Mouse (Mus musculus) liver, embryonic 15.5 days (tissue): ENCODE measurements around the gene Rasl11b. TPM values are rescaled to one million over a fixed set of nuclear protein-coding genes. Genes with fewer than 3 reads are reported as not detected.

Experiments
- ATAC-seq: fragments of 200-750 bp; cut with Nextera tagmentation; 2 replicates; pipeline ENCODE4 v1.8.0; 2017; ENCODE audit warnings: moderate number of reproducible peaks, mild to moderate bottlenecking, moderate library complexity; ENCODE audit not compliant: insufficient read depth
- H3K27ac ChIP-seq: fragments of 300-500 bp; sonication (generic); replicated peaks from 2 replicates; pipeline ENCODE4 v1.5.1; 2015; ENCODE audit warnings: mild to moderate bottlenecking, inconsistent platforms
- H3K27me3 ChIP-seq: fragments of 300-500 bp; sonication (generic); 2 replicates; pipeline ENCODE4 v1.6.1; 2015; ENCODE audit warnings: mild to moderate bottlenecking, inconsistent platforms
- H3K36me3 ChIP-seq: fragments of 300-500 bp; sonication (generic); replicated peaks from 2 replicates; pipeline ENCODE4 v1.6.1; 2015; ENCODE audit warnings: moderate library complexity, mild to moderate bottlenecking, inconsistent platforms
- H3K4me1 ChIP-seq: fragments of 300-500 bp; sonication (generic); replicated peaks from 2 replicates; pipeline ENCODE4 v1.6.1; 2015; ENCODE audit warnings: inconsistent platforms
- H3K4me2 ChIP-seq: fragments of 300-500 bp; sonication (generic); 2 replicates; pipeline ENCODE4 v1.6.1; 2015; ENCODE audit warnings: moderate library complexity, mild to moderate bottlenecking, inconsistent platforms
- H3K4me3 ChIP-seq: fragments of 300-500 bp; sonication (generic); replicated peaks from 2 replicates; pipeline ENCODE4 v1.5.1; 2015; ENCODE audit warnings: mild to moderate bottlenecking, inconsistent platforms
- H3K9ac ChIP-seq: fragments of 300-500 bp; sonication (generic); 2 replicates; pipeline ENCODE4 v1.6.1; 2015; ENCODE audit warnings: moderate library complexity, mild to moderate bottlenecking, inconsistent platforms
- H3K9me3 ChIP-seq: fragments of 300-500 bp; sonication (generic); replicated peaks from 2 replicates; pipeline ENCODE4 v1.6.1; 2016; ENCODE audit warnings: inconsistent platforms
- WGBS: fragments of 180-500 bp; shearing (Covaris S2); methylation state at CpG from one replicate; pipeline ENCODE4 v1.1.7; 2015; ENCODE audit warnings: mixed read lengths; ENCODE audit not compliant: insufficient replicate concordance; 5-methylcytosine and 5-hydroxymethylcytosine counted together
- polyA plus RNA-seq: library from polyadenylated mRNA; unstranded; fragments of >200 nt; fragmentation: Nextera tagmentation; extraction: Ambion mirVana; gene quantifications from 2 replicates; pipeline ENCODE4 v1.2.1, GENCODE M21; 2015

The Rasl11b gene
- polyA plus RNA-seq, 1 experiment from 2014 or later, result 4.3 TPM

GRCm38 (mm10) chr5:74164547-74164946, 30.5 kb upstream of the Rasl11b start:
- Histone ChIP-seq H3K4me3 (no peak overlapping the region), H3K9me3 (no peaks in the 10 kb centered on the region), H3K27ac (no peak overlapping the region), H3K27me3 (no peaks in the 10 kb centered on the region), H3K4me1 (no peaks in the 10 kb centered on the region; the same call in 1 of the 2 replicates), H3K9ac (no peak overlapping the region), H3K4me2 (no peak overlapping the region), H3K36me3 (no peaks in the 10 kb centered on the region)
- WGBS, result 60% methylated on average over 7 of the region's 7 CpGs
- no peak for ATAC-seq

GRCm38 (mm10) chr5:74166642-74167041, 28.4 kb upstream of the Rasl11b start:
- no peaks in the 10 kb centered on the region for H3K36me3 ChIP-seq
- no peak for ATAC-seq
- H3K4me2 ChIP-seq, result no peak overlapping the region
- H3K27me3 ChIP-seq, result no peaks in the 10 kb centered on the region
- 31% methylated on average over 3 of the region's 3 CpGs for WGBS
- H3K27ac ChIP-seq, result no peak overlapping the region
- no peak overlapping the region for H3K4me3 ChIP-seq
- H3K9me3 ChIP-seq, result no peaks in the 10 kb centered on the region
- H3K9ac ChIP-seq, result no peak overlapping the region
- 0 out of 2 replicates have a peak, but pooled peaks cover under 1% of the 10 kb centered on the region for H3K4me1 ChIP-seq

GRCm38 (mm10) chr5:74168085-74168484, 27.0 kb upstream of the Rasl11b start:
- H3K27ac ChIP-seq, result no peak overlapping the region
- 50% methylated on average over 3 of the region's 3 CpGs for WGBS
- no peak overlapping the region for H3K9ac ChIP-seq
- H3K4me1 ChIP-seq, result 0 out of 2 replicates have a peak, but pooled peaks cover 7% of the 10 kb centered on the region
- no peaks in the 10 kb centered on the region for H3K9me3 ChIP-seq
- no peaks in the 10 kb centered on the region for H3K36me3 ChIP-seq
- H3K4me2 ChIP-seq, result no peak overlapping the region
- H3K4me3 ChIP-seq, result no peak overlapping the region
- ATAC-seq, result no peak
- H3K27me3 ChIP-seq, result peaks cover 6% of the 10 kb centered on the region

- no peaks in the 10 kb centered on the region for H3K9me3 ChIP-seq
- no peak overlapping the region for H3K4me2 ChIP-seq
- no peaks in the 10 kb centered on the region for H3K36me3 ChIP-seq
- H3K4me1 ChIP-seq, result 0 out of 2 replicates have a peak, but pooled peaks cover 7% of the 10 kb centered on the region
- 56% methylated on average over 9 of the region's 9 CpGs for WGBS
- H3K4me3 ChIP-seq, result no peak overlapping the region
- peaks cover 14% of the 10 kb centered on the region for H3K27me3 ChIP-seq
- ATAC-seq, result no peak
- H3K9ac ChIP-seq, result no peak overlapping the region
- no peak overlapping the region for H3K27ac ChIP-seq
Observed at GRCm38 (mm10) chr5:74171768-74172167, 23.3 kb upstream of the Rasl11b start.

- Histone ChIP-seq H3K9me3 (no peaks in the 10 kb centered on the region), H3K36me3 (no peaks in the 10 kb centered on the region), H3K4me3 (no peak overlapping the region), H3K27ac (no peak overlapping the region), H3K27me3 (peaks cover 14% of the 10 kb centered on the region), H3K4me1 (0 out of 2 replicates have a peak, but pooled peaks cover 7% of the 10 kb centered on the region), H3K4me2 (no peak overlapping the region), H3K9ac (no peak overlapping the region)
- ATAC-seq, result no peak
- WGBS, result 42% methylated on average over 12 of the region's 12 CpGs
Observed at GRCm38 (mm10) chr5:74172208-74172607, 22.9 kb upstream of the Rasl11b start.

- Histone ChIP-seq H3K4me3 (no peak overlapping the region), H3K36me3 (no peaks in the 10 kb centered on the region), H3K27me3 (peaks cover 14% of the 10 kb centered on the region), H3K27ac (no peak overlapping the region), H3K4me2 (no peak overlapping the region), H3K9ac (no peak overlapping the region), H3K4me1 (0 out of 2 replicates have a peak, but pooled peaks cover 7% of the 10 kb centered on the region), H3K9me3 (no peaks in the 10 kb centered on the region)
- ATAC-seq, result no peak
- 55% methylated on average over 18 of the region's 18 CpGs for WGBS
Observed at GRCm38 (mm10) chr5:74173162-74173844, 21.8 kb upstream of the Rasl11b start.

GRCm38 (mm10) chr5:74175526-74176270, 19.4 kb upstream of the Rasl11b start:
- WGBS, result 51% methylated on average over 14 of the region's 14 CpGs
- Histone ChIP-seq H3K9me3 (no peaks in the 10 kb centered on the region), H3K36me3 (no peaks in the 10 kb centered on the region), H3K4me2 (no peak overlapping the region), H3K4me3 (no peak overlapping the region), H3K4me1 (0 out of 2 replicates have a peak, but pooled peaks cover 7% of the 10 kb centered on the region), H3K27ac (no peak overlapping the region), H3K27me3 (peaks cover 14% of the 10 kb centered on the region), H3K9ac (no peak overlapping the region)
- ATAC-seq, result no peak

GRCm38 (mm10) chr5:74180216-74180615, 14.9 kb upstream of the Rasl11b start:
- 55% methylated on average over 10 of the region's 10 CpGs for WGBS
- H3K9me3 ChIP-seq, result no peaks in the 10 kb centered on the region
- H3K9ac ChIP-seq, result no peak overlapping the region
- H3K27ac ChIP-seq, result no peak overlapping the region
- no peaks in the 10 kb centered on the region for H3K36me3 ChIP-seq
- no peaks in the 10 kb centered on the region for H3K4me1 ChIP-seq
- no peaks in the 10 kb centered on the region; the same call in 1 of the 2 replicates for H3K27me3 ChIP-seq
- ATAC-seq, result no peak
- H3K4me3 ChIP-seq, result no peak overlapping the region
- H3K4me2 ChIP-seq, result no peak overlapping the region

GRCm38 (mm10) chr5:74183118-74183517, 12.0 kb upstream of the Rasl11b start:
- ATAC-seq, result no peak
- H3K4me2 ChIP-seq, result no peak overlapping the region
- no peaks in the 10 kb centered on the region for H3K9me3 ChIP-seq
- no peak overlapping the region for H3K9ac ChIP-seq
- 71% methylated on average over 10 of the region's 10 CpGs for WGBS
- H3K36me3 ChIP-seq, result no peaks in the 10 kb centered on the region
- no peaks in the 10 kb centered on the region for H3K4me1 ChIP-seq
- peaks cover 3% of the 10 kb centered on the region; the same call in 1 of the 2 replicates for H3K27me3 ChIP-seq
- H3K27ac ChIP-seq, result no peak overlapping the region
- no peak overlapping the region for H3K4me3 ChIP-seq

GRCm38 (mm10) chr5:74184607-74185006, 10.5 kb upstream of the Rasl11b start:
- H3K4me3 ChIP-seq, result no peak overlapping the region
- no peak overlapping the region for H3K27ac ChIP-seq
- peaks cover 7% of the 10 kb centered on the region; the same call in 1 of the 2 replicates for H3K27me3 ChIP-seq
- no peaks in the 10 kb centered on the region for H3K4me1 ChIP-seq
- 46% methylated on average over 9 of the region's 9 CpGs for WGBS
- no peak overlapping the region for H3K9ac ChIP-seq
- no peak for ATAC-seq
- no peaks in the 10 kb centered on the region for H3K36me3 ChIP-seq
- no peak overlapping the region for H3K4me2 ChIP-seq
- H3K9me3 ChIP-seq, result no peaks in the 10 kb centered on the region

- peaks cover 33% of the 10 kb centered on the region for H3K27me3 ChIP-seq
- H3K4me2 ChIP-seq, result no peak overlapping the region
- H3K4me1 ChIP-seq, result no peaks in the 10 kb centered on the region
- no peaks in the 10 kb centered on the region for H3K36me3 ChIP-seq
- WGBS, result 74% methylated on average over 12 of the region's 12 CpGs
- no peaks in the 10 kb centered on the region for H3K9me3 ChIP-seq
- no peak overlapping the region for H3K9ac ChIP-seq
- no peak overlapping the region for H3K4me3 ChIP-seq
- H3K27ac ChIP-seq, result no peak overlapping the region
- no peak for ATAC-seq
Observed at GRCm38 (mm10) chr5:74188076-74188475, 7.0 kb upstream of the Rasl11b start.
